Mouse (Mus musculus) erythroblast, embryonic 14.5 days (primary cell): ENCODE results near the gene Zfp790.

Source experiments
- GATA1 ChIP-seq: IDR thresholded peaks from 2 replicates; pipeline ENCODE4 v1.6.1; 2012; ENCODE audit warnings: low read length, inconsistent platforms, mixed read lengths
- TAL1 ChIP-seq: IDR thresholded peaks from 3 replicates; pipeline ENCODE4 v1.6.1; 2012; ENCODE audit warnings: low read length, inconsistent platforms, mixed read lengths

- TF ChIP-seq GATA1 (no peak), TAL1 (no peak)
Measured at GRCm38 (mm10) chr7:29880056-29880455, 64.1 kb downstream of the Zfp790 start.
